Mouse (Mus musculus) R1 (cell line): Measurements from ENCODE around the gene Adat3.

Experiments
- DNase-seq: peaks from one replicate; pipeline ENCODE4 v3.0.0-alpha.2; 2018; ENCODE audit warnings: low read depth, low spot score

Gene Adat3

GRCm38 (mm10) chr10:80602698-80603325 is at the start of gene Adat3, which contains the start of gene Scamp4:
TSS of gene Adat3 (plus strand) at chr10:80602880.
TSS of gene Scamp4 (plus strand) at chr10:80602872.
- DNase-seq: peak; percentile 97

- DNase-seq: no peak
These were observed 49.1 kb upstream of the Adat3 start for GRCm38 (mm10) chr10:80553575-80553974.

GRCm38 (mm10) chr10:80553997-80554396 is 48.7 kb upstream of the Adat3 start:
- no peak for DNase-seq

GRCm38 (mm10) chr10:80557346-80557965 is 45.2 kb upstream of the Adat3 start:
- peak; percentile 76 for DNase-seq

GRCm38 (mm10) chr10:80559431-80559830 is 43.2 kb upstream of the Adat3 start:
- DNase-seq: no peak

- no peak for DNase-seq
These were observed 42.1 kb upstream of the Adat3 start for GRCm38 (mm10) chr10:80560621-80561020.

- peak; percentile 96 for DNase-seq
These were observed 41.4 kb upstream of the Adat3 start, which contains the start of gene Rexo1 for GRCm38 (mm10) chr10:80561116-80561944. TSS of gene Rexo1 (minus strand) at chr10:80561560.

- peak; percentile 87 for DNase-seq
These were observed 36.1 kb upstream of the Adat3 start for GRCm38 (mm10) chr10:80566375-80567092.

GRCm38 (mm10) chr10:80568876-80569275 is 33.8 kb upstream of the Adat3 start:
- no peak for DNase-seq

- DNase-seq: peak; percentile 92
These were observed 33.0 kb upstream of the Adat3 start for GRCm38 (mm10) chr10:80569664-80570066.

- no peak for DNase-seq
These were observed 32.3 kb upstream of the Adat3 start for GRCm38 (mm10) chr10:80570419-80570818.

GRCm38 (mm10) chr10:80570871-80571836 is 31.5 kb upstream of the Adat3 start:
- peak; percentile 64 for DNase-seq

GRCm38 (mm10) chr10:80572477-80572876 is 30.2 kb upstream of the Adat3 start:
- DNase-seq: no peak

- DNase-seq: peak; percentile 50
These were observed 28.7 kb upstream of the Adat3 start for GRCm38 (mm10) chr10:80573944-80574343.

GRCm38 (mm10) chr10:80574896-80575295 is 27.8 kb upstream of the Adat3 start:
- no peak for DNase-seq

GRCm38 (mm10) chr10:80575925-80576324 is 26.8 kb upstream of the Adat3 start:
- DNase-seq: no peak

GRCm38 (mm10) chr10:80576351-80577194 is 26.1 kb upstream of the Adat3 start:
- DNase-seq: peak; percentile 71

- DNase-seq: peak; percentile 97
These were observed 25.2 kb upstream of the Adat3 start, which contains the start of gene Klf16 for GRCm38 (mm10) chr10:80577195-80578130. TSS of gene Klf16 (minus strand) at chr10:80577321.
